Mouse (Mus musculus) thymus, adult 18-20 months (tissue): ENCODE results near the gene Maml2.

Experiments
- DNase-seq, 2 experiments: peaks; one replicate each; pipeline ENCODE4 v3.0.0; 2022; ENCODE audit warnings: mixed read lengths in 2 of 2

Maml2 gene

DNA sequence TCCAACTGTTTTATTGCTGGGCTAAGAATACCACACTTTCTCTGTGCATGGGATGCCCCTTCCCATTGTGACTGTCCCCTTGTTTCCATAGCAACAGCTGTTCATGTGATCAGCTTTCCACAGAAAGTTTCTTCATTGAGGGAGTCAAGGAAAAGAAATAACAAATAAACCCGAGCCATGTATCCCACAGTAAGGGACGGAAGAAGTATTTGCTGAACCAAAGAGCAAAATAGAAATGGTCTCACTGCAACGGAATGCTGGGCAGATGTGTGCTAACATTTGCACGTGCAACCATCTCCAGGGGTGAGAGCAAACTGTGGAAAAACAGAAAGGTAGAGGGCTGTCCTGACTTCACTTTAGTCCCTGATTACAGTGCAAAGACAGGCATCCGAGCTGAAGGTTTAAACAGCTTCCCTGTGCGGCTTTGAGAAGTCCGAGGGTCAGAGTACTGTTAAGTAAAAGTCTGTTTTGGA, 156.9 kb downstream of the Maml2 start:
- no peak for DNase-seq

DNA sequence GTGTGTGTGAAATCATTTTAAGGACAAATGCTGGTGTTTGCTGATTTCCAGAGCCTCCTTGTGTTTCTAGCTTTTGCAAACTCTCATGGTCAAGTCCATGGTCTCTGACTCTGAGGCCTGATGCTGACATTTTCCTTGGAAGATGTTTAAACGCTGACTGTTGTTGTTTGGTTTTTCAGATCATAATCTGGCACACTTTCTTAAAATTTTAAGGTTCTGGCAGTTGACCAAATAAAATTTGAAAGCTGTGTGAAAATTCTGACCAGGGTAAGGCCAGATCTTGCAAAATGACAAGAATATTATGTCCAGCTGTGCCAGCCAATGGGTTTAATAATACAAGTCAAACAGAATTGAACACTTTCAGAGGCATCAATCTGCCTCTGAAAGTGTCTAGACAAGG, 157.5 kb downstream of the Maml2 start:
- DNase-seq, result no peak

DNA sequence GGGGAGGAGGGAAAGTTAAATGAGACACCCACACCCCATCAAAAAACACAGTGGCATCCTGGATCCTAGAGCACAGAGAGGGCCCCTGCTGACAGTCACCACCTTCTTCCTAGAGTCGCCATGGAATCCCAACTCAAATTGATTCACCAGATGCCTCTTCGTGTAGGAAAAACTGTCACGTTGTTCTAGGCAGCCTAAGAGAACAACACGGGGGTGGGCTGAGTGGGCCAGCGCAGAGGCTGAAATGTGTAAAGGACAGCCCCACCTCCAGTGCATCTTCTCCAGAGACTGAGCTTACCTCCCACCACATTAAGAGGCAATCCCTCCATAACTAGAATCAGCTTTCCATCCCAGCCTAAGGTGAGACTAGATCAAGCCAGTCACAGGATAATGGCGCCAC, 160.0 kb downstream of the Maml2 start:
- DNase-seq, result no peak

DNA sequence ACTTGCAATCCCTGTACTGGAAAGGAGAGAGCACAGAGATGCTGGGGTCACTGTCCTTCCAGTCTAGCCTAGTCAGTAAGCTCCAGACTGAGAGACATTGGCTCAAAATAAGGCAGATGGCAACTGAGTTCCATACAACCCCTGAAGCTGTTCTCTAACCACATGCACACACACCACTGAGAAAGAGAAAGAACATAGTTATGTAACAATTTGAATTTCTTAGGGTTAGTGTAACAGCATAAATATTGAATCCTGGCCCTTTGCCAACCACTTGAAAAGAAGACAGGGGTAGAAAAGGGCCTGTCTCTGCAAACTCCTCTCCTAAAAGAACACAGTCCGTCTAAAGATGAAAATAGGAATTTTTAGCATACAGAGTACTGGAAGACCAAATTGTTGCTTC, 161.6 kb downstream of the Maml2 start:
- no peak for DNase-seq

DNA sequence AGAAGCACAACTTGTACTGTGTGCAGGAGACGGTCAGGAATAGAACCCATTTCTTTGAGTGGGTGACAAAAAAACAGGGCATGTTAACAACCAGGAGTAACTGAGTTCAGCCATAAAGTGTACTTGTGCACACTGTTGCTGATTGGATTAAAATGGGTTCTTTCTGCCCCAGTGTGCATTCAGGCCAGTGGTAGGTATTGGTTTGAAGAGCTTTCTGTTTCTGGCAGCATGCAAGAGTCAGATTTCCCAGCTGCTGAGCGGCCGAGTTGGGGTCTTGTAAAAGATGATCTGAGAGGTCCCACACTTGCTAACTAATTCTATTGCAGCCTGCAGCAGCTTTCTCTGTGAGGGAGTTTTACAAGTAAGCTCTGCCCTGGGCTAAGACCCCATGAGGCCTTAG, 162.3 kb downstream of the Maml2 start:
- DNase-seq, result no peak

DNA sequence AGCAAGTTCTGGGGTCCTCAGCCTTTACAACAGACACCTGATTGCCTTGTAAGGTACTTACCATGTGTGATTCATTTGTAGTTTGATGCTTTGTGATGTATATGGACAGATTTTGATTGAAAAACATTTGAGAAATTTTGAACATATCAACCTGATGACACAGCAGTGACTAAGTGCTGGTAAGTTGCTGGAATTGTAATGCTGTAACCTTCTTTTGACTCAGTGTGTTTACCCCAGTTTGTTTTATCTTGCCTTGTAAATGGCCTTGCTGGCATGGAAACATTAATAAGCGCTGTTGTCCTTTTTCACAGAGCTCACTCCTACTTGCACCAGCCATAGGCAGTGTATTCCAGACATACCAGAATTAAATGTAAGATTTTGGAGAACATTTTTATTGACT, 163.2 kb downstream of the Maml2 start:
- no peak for DNase-seq

DNA sequence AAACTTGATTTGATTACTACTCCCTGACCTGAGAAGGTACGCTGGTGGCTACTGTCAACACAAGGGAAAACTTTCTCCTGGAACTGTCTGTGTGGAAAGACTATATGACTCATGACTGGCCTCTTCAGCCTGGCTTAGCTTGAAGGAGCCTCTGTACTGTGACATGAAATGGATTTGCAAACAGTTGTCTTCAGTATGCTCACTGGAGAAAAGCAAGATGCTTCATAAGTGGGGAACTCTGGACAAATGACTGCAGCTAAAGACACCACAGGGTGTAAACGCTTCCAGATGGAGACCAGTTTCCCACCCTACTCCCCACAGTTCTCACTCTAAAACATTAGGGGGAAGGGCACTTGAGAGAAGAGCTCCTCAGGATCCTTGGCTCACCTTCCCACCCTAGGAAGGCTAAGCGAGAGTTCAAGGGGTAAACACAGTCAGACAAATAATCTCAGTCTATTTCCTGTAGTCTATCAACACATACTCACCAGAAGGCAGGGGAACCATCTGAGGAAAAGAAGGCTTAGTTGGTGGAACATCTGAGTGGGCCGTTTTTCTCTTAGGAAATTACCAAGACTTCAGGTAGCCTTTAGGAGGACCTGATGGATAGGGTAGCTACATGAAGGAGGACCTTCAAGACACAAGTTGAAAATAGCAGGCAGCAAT, 167.7 kb downstream of the Maml2 start:
- DNase-seq, result no peak

DNA sequence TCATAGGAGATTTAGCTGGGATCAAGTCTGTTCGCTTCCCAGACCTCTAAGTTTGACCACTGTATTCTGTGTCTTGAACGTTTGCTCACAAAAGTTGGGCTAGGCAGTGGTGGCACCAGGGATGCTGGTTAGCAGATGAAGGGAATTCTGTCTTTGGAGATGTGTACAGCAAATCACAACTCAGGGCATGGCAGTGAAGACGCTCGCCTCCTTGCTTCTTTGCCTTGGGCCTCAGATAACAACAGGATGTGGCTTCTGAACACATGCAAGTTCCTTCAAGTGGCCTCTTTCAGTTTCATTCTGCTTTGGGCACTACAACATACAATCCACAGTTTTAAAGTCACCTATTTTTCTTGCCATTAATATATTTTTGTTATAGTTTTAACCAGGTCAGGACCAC, 168.6 kb downstream of the Maml2 start:
- peak; percentile 23 to 60 for DNase-seq

DNA sequence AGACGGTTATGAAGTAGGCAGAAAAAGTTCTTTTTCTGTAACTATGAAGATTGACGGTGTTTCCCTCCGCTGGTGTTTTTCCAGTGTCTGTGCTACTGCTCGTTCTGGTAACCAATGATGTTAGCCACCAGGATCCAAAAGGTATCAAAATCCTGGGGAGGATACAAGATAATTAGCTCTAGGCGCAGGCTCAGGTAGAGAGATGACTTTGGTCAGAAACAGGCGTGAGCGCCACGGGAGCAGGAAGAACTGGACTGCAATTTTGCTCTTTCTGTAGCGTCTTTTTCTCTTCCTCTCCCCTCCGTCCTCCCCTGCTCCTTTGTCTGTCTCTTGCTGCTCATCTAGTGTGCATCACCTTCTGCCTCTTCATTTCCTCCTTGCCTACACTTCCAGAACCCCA, 169.1 kb downstream of the Maml2 start:
- no peak for DNase-seq

DNA sequence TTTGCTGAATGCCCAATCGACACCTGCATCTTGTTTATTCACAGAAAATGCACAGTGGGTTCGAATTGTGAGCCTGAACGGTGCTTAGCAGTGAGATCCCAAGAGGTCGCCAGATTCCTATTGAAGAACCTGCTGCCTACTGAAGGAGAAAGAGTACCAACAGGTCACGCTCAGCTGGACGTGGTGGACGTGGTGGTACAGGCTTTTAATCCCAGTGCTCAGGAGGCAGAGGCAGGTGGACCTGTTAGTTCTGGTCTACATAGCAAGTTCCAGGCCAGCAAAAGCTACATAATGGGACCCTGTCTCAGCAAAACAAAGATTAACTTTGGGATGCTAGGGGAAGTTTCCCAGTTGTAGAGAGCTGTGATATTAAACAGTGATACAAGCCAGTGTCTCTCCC, 170.0 kb downstream of the Maml2 start:
- no peak for DNase-seq

DNA sequence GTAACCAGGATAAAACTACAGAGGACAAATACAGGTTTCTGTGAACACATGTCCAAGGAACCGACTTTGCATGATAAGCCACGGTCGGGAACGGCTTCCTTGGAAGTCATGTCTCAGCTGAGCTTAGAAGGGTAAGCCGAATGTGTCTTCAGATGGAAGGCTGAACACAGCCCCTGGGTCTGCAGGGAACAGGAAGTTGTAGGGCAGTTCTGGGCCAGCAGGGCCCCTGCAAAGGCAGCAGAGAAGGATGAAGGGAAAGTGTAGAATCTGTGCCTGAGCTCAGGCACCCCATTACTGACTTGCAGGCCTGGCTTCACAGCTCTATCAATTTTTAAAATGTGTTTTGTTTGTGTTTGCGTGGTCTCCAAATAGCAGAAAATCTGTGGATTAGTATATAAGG, 171.0 kb downstream of the Maml2 start:
- DNase-seq, result peak in 1 of 2 experiments; percentile 33

DNA sequence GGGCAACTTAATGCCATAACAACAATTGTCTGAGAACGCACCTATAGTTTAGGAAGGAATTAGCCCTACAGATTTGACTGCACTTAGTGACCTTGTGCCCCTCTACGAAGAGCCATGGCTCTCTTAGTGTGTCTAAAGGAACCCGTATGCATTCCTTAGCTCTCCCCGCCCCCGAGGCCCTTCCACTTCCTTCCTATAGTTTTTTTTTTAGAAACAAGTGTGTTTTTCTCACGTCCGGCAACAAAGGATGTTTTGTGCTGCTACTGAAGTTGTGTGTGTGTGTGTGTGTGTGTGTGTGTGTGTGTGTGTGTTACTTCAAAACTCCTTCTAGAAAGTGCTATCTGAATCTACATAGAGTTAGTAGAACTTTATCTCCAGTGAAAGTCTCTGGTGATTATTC, 172.3 kb downstream of the Maml2 start:
- peak; percentile 35 to 68 for DNase-seq

DNA sequence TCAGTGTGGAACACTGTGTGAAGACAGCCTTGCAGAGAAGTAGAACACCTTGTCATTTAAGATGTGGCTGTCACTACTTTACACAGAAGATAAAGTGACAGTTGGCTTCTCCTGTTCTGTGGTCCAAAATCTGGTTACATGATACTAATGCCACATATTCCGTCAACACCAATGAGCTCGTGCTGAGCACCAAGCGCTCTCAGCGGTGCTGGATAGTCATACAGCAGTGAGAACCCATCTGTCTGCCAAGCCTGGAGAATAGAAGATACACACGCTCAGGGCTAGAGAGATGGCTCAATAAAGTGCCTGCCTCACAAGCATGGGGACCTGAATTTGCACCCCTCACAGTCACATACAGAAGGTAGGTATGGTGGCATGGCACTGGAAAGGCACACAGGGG, 177.2 kb downstream of the Maml2 start:
- DNase-seq, result no peak

DNA sequence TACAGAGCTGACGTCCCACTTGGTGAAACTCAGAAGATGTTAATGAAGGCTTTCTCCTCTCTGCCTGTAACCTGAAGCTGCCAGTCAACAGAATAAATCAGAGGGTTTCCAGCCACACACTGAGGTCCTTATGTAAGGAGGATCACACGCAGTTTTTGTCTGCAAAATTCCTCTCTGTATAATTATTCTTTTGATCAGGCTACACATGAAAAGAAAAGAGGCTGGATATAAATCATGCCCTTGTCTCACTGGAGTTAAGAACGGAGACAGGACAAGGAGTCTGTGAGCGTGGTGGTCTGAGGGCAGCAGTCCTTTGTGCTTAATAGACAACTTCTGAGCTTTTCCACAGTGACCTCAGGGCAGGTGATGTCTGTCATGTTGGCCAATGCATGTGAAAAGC, 181.5 kb downstream of the Maml2 start:
- no peak for DNase-seq

DNA sequence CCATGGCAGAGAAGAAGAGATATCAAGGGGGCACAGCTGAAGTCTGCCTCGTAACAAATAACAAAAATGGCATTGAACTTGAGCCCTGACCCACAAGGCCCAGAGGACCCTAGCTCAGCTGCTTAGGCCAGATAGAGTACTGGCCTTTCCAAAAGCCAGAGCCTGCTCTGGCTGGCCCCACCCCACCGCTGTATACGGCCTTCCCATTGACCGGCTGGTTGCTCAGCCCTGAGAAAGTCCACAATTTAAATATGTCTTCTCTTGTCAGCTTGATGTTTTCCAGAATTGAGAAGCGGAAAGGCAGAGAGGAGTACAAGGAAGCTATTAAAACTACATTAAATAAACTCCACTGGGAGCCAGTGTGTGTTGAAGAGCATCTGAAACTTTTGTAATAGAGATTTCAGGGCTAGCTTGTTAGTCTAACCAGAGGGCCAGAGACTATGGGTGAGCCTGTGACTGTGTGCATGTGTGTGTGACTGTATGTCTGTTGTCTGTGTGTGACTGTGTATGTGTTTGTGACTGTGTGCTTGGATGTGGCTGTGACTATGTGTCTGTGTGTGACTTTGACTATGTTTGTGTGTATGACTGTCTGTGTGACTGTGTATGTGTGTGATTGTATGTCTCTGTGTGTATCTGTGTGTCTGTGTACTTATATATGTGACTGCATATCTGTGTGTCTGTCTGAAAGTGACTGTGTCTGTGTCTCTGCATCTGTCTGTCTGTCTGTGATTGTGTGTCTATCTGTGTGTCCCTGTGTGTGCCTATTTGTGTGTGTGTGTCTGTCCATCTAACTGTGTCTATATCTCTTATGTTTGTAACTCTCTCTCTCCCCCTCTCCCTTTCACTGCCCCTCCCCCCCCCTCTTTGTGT, 185.7 kb downstream of the Maml2 start:
- no peak for DNase-seq

DNA sequence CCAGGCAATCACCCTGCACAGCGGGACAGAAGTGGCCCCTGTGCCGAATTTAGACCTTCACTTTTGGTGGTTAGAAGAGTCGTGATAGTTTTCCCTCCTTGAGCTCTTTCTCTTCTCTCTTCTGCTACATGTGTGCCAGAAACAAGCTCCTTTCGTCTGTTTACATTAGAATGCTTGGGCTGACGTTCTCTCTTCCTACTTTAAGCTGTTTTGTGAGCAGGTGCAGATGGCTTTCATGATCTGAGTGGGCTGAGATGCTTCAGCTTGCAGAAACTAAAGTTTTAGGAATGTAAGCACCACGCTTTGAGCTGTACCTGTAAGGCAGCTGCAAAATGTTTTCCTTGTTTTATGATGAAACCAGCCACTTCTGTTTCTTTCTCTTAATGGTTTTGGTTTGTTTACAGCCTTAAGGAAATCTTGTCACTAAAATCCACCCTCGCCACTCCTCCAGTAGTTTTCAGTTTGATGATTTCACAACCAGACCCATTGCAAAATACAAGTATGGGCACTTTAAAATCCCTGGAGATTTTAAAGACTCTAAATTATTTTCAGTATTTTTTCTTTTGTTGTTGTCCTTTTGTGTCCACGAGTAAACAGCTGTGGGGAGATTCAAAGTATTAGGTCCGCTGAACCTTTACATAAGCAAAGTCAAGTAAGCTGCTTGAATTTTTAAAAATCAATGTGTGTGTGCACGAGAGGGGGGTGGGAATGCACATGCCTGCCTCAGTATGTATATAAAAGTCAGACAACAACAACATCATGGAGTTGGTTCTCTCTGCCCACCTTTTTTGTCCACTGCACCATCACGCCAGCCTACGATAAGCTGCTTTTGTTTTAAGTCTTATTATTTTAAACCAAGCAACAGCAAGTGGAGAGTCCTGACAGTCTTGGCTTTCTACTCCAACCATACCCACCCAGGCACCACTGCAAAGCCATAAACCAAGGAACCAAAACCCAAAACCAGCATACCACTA, 186.8 kb downstream of the Maml2 start:
- DNase-seq, result no peak

DNA sequence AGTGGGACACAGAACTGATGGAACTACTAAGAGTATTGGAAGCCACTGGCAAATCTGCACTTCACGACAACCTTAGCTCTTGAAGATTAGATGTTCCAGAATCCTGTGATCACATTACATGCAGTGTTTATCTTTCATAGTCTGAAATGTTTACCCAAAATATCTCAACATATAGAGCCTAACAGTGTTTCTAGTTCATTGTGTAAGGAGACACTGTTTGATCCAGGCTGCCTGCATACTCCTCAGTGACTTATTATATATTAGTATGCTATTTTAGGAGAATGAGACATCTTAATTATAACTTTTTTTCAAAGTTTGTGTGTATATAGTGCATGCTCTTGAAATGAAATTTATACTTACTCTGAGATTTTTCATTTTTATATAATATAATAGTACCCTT, 188.2 kb downstream of the Maml2 start:
- no peak for DNase-seq

DNA sequence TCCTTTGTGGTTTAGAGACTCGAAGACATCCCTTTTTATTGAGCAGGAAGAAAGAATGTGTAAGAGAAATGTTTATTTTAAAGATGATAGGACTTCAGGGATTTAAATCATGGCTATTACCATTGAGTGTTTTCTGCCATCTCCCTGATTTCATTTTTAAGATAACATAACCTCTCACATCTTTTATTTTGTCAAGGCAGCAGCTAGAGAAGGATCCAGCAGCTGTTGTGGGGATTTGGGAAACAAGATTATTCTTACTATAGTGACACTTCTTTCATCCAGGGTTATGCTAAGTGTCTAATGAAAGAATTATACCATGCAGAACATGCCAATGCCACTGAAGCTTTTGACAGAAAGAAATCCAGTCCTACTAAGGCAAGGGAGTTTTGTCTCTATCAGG, 193.3 kb downstream of the Maml2 start:
- no peak for DNase-seq

DNA sequence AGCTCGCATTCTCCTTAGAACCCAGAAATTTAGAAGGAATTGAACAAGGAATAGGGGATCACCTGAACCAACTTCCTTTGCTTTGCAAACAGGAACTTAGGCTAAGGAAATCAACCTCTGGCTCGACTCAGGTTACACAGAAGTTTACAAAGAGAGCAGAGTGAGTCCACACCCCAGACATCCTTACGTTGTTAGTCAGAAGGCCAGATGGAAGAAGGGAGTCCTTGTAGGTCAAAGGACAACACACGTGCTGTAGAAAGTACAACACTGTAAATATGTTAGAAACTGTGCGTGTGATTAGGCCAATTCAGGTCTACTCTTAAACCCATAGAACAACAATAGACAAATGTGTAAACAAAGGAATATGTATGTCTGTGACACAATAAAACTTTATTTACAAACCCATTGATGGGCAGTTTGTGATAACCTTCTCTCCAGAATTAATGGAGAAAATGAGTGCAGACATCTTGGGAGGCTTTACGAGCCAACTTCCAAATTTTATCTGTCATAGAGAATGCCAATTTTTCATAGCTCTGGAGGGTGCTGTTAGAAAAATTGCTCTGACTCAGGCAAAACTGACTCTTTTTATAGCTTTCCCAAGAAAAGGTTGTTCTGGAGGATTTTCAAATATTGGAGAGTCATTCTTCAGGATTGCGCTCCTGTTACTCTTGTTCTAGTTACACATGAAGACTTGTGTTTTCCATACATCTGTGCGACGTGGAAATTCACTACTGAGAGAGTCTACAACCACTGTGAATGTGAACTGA, 194.3 kb downstream of the Maml2 start:
- no peak for DNase-seq

DNA sequence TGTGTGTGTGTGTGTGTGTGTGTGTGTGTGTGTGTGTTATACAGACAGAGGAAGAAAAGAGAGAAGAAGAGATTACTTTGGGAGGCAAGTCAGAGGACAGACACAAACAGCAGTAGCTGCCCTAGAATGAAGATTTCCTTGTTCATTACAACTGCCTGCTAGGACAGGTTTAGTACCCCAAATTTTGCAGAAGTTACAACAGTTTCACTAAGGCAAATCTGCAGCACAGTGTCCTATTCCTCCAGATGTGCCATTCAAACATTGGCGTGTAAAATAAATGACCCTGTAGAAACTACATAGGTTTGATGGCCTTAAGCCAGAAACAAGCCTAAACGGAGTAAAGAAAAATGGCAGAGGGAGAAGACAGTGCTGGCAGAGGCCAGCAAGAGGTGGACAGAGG, 195.1 kb downstream of the Maml2 start:
- no peak for DNase-seq

DNA sequence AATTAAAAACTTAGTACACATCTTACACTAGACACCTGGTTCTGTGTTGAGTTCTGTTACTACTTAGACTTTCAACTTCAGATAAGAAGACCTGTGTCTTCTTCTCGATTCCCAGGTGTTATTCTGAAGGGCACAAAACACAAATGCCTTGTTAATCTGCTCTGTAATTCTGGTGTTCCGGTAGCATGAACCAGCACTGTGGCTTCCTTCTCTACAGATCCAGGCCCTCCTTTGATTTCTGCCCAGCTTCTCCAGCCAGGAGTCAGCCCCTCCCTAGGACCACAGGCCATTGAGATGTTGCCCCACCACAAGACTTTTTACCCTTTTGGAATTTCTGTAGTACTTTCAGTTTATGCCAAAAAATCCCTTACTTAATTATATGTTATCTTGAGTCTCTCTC, 196.0 kb downstream of the Maml2 start:
- DNase-seq, result no peak

DNA sequence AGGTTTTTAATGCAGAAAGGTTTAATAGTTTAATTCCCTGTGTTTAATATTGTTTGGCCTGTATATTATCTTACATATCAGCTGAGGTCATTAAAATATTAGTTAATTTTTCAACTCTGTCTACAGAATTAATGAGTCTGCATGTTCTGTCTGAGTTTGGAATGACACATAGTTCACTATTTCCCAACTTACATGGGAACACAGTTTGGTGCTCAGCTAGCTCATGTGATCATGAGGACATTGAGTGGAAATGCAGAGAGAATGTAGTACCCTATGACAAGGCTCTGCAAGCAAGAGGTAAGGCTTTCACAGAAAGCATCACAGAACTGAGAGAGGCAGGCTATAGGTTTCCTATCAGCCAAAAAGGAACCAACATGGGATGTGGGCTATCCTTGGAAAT, 197.8 kb downstream of the Maml2 start:
- DNase-seq, result no peak
